Mouse (Mus musculus) splenic B cell, adult 2 months (primary cell): ENCODE results near the gene Pf4.
"Not testable (repeated sequence)": the region's sequence is repeated elsewhere in the genome, so short reads cannot be mapped to it uniquely, and the experiment has no call there.

Experiments used
- DNase-seq: peaks from one replicate; pipeline ENCODE4 v3.0.0-alpha.2; 2011; ENCODE audit warnings: low read depth, low spot score
- H3K27me3 ChIP-seq: 2 replicates; pipeline ENCODE4 v1.6.1; 2012; ENCODE audit warnings: mild to moderate bottlenecking, low read length, moderate library complexity, mixed read lengths; ENCODE audit not compliant: control insufficient read depth, poor library complexity, insufficient read depth, severe bottlenecking
- H3K36me3 ChIP-seq: 2 replicates; pipeline ENCODE4 v1.6.1; 2012; ENCODE audit warnings: mild to moderate bottlenecking, low read length, moderate library complexity, mixed read lengths; ENCODE audit not compliant: control insufficient read depth, poor library complexity, insufficient read depth, severe bottlenecking

The Pf4 gene

DNA sequence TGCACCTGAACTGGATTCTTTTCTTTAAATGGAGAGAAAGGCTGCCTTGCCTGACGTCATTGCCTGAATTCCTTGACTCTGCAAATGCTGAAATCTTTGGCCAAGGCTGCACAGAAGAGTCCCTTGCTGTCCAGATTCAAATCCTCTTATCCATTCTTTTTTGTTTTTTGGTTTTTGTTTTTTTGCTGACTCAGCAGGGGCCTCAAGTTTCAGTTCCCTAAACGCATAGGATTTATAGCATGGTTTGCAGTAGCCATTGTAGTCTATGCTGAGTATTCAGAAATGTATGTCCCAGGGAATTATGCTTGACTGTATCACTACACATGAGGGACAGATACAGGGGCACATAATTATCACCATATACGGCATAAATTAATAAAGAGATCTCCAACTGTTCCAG is 866 bp upstream of the Pf4 start:
- DNase-seq: no peak
- Histone ChIP-seq H3K36me3 (no peaks in the 10 kb centered on the region), H3K27me3 (no peaks in the 10 kb centered on the region)

DNA sequence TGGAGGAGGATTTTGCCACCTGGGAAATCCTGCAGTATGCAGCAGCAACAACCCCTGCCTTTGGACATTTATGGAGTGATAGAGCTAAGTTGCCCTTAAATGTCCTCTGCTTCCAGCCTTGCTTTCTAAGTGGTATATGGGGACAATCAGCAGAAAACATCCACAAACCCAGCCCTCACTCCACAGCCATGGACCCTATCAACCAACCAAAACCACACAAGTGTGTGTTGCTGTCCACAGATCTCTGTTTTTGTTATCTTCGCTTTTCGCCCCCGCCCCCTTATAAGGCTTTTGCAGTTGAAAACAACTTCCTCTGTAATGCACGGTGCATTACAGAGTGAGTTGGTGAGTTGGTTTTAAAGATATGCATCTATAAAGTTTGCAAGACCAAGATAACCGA is 3.3 kb downstream of the Pf4 start:
- no peaks in the 10 kb centered on the region for H3K27me3 ChIP-seq
- H3K36me3 ChIP-seq: no peaks in the 10 kb centered on the region
- DNase-seq: no peak

GRCm38 (mm10) chr5:90777621-90778020 is 5.4 kb downstream of the Pf4 start:
- no peaks in the 10 kb centered on the region for H3K36me3 ChIP-seq
- no peaks in the 10 kb centered on the region for H3K27me3 ChIP-seq
- no peak for DNase-seq

DNA sequence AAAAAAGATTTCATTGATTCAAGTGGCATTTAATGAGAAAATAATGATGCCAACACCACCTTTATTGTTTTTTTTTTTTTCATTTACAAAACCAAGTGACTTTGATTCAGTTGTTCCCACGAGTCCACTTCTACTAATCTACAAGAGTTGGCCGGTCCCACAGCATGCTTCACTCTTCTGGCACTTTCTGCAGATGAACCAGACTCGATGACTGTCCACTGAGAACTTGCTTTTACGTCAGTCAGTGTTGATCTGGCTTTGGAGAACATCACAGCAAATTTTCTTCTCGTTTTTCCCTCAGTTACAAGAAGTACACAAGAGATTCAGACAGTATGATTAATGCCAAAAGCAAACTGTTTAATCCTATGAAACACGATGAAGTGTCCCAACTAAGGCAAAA is 6.6 kb downstream of the Pf4 start:
- H3K27me3 ChIP-seq: no peaks in the 10 kb centered on the region
- no peak for DNase-seq
- H3K36me3 ChIP-seq: no peaks in the 10 kb centered on the region

GRCm38 (mm10) chr5:90783697-90784096 is 11.5 kb downstream of the Pf4 start:
- no peaks in the 10 kb centered on the region for H3K27me3 ChIP-seq
- no peaks in the 10 kb centered on the region for H3K36me3 ChIP-seq
- no peak for DNase-seq

GRCm38 (mm10) chr5:90785659-90786588 is 13.7 kb downstream of the Pf4 start, which contains the start of gene Cxcl3:
Cxcl3 (plus strand) TSS chr5:90786103.
- no peak for DNase-seq
- Histone ChIP-seq H3K36me3 (no peaks in the 10 kb centered on the region), H3K27me3 (no peaks in the 10 kb centered on the region)

- Histone ChIP-seq H3K36me3 (no peaks in the 10 kb centered on the region), H3K27me3 (no peaks in the 10 kb centered on the region)
- DNase-seq: no peak
Observed at GRCm38 (mm10) chr5:90788114-90788513, 15.9 kb downstream of the Pf4 start.

DNA sequence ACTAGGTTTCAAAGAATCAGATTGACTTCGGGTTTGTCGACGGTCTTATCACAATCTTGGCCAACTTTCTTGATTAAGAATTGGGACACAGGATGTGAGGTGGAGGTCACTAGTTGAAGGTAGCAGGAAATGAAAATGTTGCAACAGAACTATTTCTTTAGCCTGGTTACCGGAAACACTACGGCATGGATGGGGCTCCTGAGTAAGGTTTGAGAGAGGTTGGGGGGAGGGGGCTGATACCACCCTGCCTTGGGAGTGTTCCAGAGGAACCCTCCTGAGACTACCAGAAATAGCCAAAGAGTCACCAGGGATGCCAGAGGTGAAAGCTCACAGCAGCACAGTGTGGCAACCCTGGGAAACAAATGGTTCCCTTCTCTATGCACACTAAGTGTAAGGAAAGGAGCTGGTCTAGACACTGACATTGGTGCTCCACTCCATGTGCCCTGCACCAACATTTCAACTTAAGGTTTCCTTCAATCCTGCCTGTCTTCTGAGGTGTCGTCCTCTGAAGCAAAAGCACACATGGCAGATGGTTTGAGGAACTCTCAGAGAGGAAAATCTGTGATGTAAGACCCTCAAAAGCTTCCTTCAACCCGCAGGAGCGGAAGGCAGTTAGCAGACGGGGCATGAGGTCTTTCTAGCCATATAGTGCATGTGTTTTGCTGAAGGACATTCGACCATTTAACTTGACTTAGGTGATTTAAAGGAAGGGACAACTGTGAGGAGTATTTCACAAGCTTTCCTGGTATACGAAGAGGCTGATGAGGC is 17.3 kb downstream of the Pf4 start:
- Histone ChIP-seq H3K36me3 (no peaks in the 10 kb centered on the region), H3K27me3 (no peaks in the 10 kb centered on the region)
- no peak for DNase-seq

- Histone ChIP-seq H3K27me3 (no peaks in the 10 kb centered on the region), H3K36me3 (no peaks in the 10 kb centered on the region)
Observed at GRCm38 (mm10) chr5:90790074-90790502, 17.9 kb downstream of the Pf4 start.

GRCm38 (mm10) chr5:90794195-90794625 is 22.0 kb downstream of the Pf4 start, which contains the start of gene Cxcl15:
Cxcl15 (plus strand) TSS chr5:90794534.
- no peaks in the 10 kb centered on the region for H3K27me3 ChIP-seq
- H3K36me3 ChIP-seq: no peaks in the 10 kb centered on the region

More at GRCm38 (mm10) chr5:90790074-90790502, 17.9 kb downstream of the Pf4 start:
- no peak for DNase-seq

DNA sequence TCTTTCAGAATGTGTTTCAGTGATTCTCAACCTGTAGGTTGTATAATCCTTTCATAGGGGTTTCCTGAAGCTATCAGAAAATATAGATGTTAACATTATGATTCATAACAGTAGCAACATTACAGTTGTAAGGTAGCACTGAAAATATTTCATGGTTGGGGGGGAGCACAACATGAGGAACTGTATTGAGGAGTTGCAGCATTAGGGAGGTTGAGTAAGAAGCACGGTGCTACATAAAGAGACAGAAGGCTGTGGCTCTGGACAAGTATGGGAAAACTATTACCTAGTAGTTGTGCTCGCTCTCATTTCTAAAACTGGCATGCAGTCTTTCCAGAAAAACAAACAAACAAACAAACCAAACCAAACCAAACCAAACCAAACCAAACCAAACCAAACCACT is 23.2 kb downstream of the Pf4 start:
- not testable (repeated sequence) for H3K36me3 ChIP-seq, DNase-seq, H3K27me3 ChIP-seq

More at GRCm38 (mm10) chr5:90794195-90794625, 22.0 kb downstream of the Pf4 start, which contains the start of gene Cxcl15:
- DNase-seq: no peak

DNA sequence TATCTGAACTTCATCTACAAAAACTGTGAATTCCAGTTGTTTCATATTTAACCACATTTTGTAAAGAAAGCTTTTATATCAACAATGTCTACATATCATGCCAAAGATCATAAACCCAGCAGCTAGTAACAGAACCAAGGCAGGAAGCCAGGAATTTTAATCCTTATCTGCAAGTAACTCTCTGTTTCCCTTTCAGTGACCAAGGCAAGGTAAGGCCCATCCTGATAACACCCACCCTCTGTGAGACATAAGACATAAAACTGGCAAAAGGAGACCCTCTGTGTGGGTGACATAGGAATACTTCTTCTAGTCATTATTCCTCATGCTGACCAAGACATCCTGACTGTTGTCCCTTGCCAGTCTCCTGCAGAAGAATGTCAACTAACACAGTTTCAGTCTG is 32.3 kb downstream of the Pf4 start:
- H3K27me3 ChIP-seq: no peaks in the 10 kb centered on the region
- H3K36me3 ChIP-seq: no peaks in the 10 kb centered on the region
- DNase-seq: no peak

- no peaks in the 10 kb centered on the region for H3K36me3 ChIP-seq
- H3K27me3 ChIP-seq: no peaks in the 10 kb centered on the region
- DNase-seq: no peak
Observed at GRCm38 (mm10) chr5:90806050-90806449, 33.8 kb downstream of the Pf4 start.

GRCm38 (mm10) chr5:90807176-90807950 is 35.1 kb downstream of the Pf4 start:
- H3K27me3 ChIP-seq: no peaks in the 10 kb centered on the region
- no peak for DNase-seq
- no peaks in the 10 kb centered on the region for H3K36me3 ChIP-seq
